Mouse (Mus musculus): ENCODE data around the gene Tmem223.

The Tmem223 gene

GRCm38 (mm10) chr19:8803879-8804660 lies 33.3 kb downstream of the Tmem223 start:
- DNase-seq: no peak

- DNase-seq: no peak
Observed at GRCm38 (mm10) chr19:8806810-8807209, 36.0 kb downstream of the Tmem223 start.

GRCm38 (mm10) chr19:8815812-8816211 lies 45.0 kb downstream of the Tmem223 start:
- no peak for DNase-seq

DNA sequence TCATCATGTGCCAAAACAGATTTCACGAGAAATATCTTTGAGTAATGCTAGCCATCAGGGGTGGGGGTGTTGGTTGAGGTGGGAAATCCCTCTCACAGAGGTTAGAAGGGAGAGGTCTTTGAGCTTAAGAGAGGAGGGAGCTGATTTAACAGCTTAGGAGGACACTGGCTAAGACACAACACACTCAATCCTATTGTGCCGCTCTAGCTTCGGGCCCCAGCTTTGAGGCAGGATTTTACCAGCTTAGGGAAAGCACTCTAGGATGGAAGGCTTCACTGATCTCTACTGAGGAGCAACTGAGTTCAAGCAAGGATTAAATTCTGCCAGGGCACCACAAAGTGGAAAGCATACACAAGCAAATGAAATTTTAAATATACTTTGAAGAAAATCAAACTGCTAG lies 46.2 kb downstream of the Tmem223 start:
- DNase-seq: no peak

GRCm38 (mm10) chr19:8818301-8818798 lies 47.6 kb downstream of the Tmem223 start:
- DNase-seq: no peak

DNA sequence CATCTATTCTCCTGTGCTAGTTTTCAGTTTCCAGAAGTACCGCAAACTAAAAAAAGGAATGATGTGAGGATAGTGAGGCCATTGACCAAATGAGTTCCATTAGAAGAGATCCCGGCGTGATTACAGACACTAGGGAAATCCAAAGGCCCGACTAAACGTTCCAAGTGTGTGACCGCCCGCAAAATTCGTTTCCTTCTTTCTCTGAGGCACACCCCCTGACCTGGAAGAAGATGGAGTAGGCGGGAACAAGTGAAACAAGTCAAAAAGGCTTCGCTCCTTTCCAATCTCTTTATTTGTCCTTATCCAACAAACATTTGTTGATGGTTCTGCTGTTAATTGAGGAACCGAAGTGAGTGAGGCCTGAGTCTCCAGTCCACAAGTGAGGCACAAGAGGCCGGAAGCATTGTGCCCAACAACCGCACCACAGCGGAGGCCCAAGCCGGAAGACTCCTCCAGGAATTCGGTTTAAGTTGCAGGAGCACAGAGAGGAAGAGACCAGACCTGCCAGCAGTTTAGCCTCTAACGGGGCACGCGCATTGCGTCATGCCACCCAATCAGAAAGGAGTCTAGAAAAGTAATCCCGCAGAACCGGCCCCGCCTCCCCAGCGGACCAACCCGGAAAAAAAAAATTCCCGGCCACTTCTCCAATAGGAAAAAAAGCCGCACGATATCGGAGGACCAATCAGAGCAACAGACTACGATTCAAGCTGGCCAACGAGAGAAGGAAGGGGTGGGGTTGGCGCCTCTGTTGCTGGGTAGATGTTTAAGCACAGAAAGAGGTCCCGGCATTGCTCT lies 48.2 kb downstream of the Tmem223 start, which contains the start of gene Ttc9c:
TSS of gene Ttc9c (minus strand) at position 533 of the 795 bp plus-strand sequence.
- DNase-seq: peak; percentile 97 to 99

DNA sequence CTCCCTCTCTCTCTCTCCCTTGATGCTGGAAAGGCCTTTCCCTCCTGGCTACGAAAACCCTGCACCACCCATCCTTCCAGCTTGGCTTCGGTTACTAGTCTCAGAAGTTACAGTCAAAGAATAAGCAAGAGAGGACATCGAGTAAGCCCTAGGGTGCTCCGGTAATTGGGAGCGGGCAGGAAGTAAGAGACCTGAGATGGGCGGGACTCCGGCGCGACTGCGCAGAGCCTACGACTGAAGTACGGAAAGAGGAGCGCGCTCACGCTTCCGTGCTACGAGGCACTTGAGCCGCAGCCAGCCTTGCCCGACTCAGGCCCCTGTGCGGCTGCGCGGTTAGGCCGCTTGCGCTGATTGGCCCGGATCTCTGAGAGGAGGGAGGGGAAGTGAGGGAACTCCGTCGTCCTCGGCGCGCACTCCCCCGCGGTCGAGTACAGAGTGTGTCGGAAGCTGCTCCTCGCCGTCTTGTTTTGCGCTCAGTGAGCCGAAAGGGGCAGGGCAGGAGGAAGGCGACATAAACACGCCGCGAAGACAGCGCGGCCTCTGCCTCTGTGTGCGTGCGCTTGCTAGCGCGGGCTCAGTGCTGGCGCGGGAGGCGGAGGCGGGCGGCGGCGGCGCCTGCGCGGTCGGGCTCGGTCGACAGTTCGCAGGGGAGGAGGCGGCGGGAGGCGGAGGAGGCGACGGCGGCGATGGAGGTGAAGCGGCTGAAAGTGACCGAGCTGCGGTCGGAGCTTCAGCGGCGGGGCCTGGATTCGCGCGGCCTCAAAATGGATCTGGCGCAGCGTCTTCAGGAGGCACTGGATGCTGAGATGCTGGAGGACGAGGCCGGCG lies 49.0 kb downstream of the Tmem223 start, which contains the start of gene Hnrnpul2:
TSS of gene Hnrnpul2 (plus strand) at position 415 of the 828 bp plus-strand sequence.
- peak; percentile 98 to 100 for DNase-seq

DNA sequence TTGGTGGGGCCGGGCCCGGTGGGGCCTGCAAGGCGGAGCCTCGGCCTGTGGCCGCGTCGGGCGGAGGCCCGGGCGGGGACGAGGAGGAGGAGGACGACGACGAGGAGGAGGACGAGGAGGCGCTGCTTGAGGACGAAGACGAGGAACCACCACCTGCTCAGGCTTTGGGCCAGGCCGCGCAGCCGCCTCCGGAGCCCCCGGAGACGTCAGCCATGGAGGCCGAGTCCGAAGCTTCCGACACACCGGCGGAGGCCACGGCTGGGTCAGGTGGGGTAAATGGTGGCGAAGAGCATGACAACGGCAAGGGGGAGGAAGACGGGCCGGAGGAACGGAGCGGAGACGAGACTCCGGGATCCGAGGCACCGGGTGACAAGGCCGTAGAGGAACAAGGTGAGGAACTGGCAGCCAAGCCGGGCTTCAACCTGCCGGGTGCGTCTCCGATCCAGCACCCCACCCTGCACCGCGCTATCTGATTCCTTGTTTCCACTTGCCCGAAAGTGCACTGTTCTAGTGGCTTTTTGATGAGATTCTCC lies 49.7 kb downstream of the Tmem223 start:
- DNase-seq: no peak

- DNase-seq: no peak
Observed at GRCm38 (mm10) chr19:8821146-8821545, 50.4 kb downstream of the Tmem223 start.

Data from lung, postnatal 4 days (tissue).